Mouse (Mus musculus): Measurements from ENCODE around the gene Relt. TPM values are rescaled to one million over a fixed set of nuclear protein-coding genes. Genes with fewer than 3 reads are reported as not detected.
A peak's percentile ranks its signal among the peaks of the same experiment; 100 is the strongest.

The Relt gene
- polyA plus RNA-seq, 1 experiment from 2014 or later, result 2.6 TPM

DNA sequence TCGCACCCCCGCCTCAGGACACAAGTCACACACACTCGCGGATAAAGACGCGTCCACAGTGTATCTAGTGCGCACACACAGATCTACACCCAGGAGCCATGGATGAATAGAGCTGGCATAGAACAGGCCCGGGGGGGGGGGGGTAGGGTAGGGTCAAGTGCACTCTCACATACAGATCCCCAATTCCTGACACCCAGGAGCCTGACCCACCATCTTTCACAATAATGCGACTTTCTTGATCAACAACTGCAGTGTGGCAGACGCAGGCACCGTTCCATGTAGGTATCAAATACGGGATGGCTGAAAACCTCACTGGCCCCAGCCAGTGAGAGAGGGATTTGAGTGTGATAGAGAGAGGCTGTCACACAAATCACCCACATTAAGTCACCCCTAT is 31.6 kb upstream of the Relt start:
- no peaks in the 10 kb centered on the region for H3K9me3 ChIP-seq
- H3K4me1 ChIP-seq (replicated peaks), result peaks cover 21% of the 10 kb centered on the region
- H3K27ac ChIP-seq, result no peak overlapping the region
- peak overlapping the region; percentile 95 for H3K4me2 ChIP-seq (replicated peaks)
- H3K36me3 ChIP-seq, result peaks cover 4% of the 10 kb centered on the region; the same call in 1 of the 2 replicates
- no peaks in the 10 kb centered on the region for H3K27me3 ChIP-seq (replicated peaks)
- 12% methylated on average over 12 of the region's 12 CpGs for WGBS
- H3K4me3 ChIP-seq (replicated peaks), result peak overlapping the region; percentile 51
- H3K9ac ChIP-seq, result peak overlapping the region; percentile 61
- ATAC-seq, result peak; percentile 26

DNA sequence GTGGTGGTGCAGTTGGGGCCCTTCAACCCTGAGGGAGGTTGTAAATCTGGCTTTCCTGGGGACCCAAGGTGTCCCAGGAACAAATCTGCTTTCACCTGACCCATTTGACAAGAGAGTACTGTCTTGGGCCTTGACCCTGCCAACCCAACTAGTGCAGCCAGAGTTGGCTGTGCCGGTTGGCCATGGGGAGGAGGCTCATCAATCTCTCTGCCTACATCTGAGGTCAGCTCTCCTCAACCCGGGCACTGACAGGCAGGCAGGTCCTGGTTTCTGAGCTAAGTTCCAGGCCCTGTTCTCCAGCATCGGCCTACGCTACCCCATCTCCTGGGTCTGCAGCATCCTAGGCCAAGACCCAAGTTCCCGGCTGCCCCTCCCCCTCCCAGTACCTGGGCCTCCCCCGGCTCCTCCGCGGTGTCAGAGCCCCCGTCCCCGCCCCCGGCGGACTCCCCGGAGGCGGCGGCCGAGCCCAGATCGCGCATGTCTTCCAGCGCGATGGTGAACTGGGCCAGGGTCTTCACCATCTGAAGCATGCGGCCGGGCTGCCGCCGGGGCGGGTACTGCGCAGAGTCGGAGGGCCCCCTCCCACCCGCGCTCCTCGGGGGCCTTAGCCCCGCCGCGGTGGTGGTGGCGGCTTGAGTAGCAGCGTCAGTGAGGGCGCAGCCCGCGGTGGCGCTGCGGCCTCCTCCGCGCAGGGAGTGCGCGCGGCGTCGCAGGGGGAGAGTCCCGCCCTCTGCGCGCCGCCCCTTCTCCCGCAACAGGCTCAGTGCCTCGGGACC is 31.0 kb upstream of the Relt start:
- Histone ChIP-seq H3K4me1 (replicated peaks) (peaks cover 21% of the 10 kb centered on the region), H3K9ac (peak overlapping the region; percentile 61), H3K9me3 (no peaks in the 10 kb centered on the region), H3K27ac (no peak overlapping the region), H3K27me3 (replicated peaks) (no peaks in the 10 kb centered on the region), H3K4me2 (replicated peaks) (peak overlapping the region; percentile 95), H3K4me3 (replicated peaks) (peak overlapping the region; percentile 51), H3K36me3 (peaks cover 9% of the 10 kb centered on the region; the same call in 1 of the 2 replicates)
- peak; percentile 62 for ATAC-seq
- WGBS, result 5% methylated on average over 42 of the region's 53 CpGs

DNA sequence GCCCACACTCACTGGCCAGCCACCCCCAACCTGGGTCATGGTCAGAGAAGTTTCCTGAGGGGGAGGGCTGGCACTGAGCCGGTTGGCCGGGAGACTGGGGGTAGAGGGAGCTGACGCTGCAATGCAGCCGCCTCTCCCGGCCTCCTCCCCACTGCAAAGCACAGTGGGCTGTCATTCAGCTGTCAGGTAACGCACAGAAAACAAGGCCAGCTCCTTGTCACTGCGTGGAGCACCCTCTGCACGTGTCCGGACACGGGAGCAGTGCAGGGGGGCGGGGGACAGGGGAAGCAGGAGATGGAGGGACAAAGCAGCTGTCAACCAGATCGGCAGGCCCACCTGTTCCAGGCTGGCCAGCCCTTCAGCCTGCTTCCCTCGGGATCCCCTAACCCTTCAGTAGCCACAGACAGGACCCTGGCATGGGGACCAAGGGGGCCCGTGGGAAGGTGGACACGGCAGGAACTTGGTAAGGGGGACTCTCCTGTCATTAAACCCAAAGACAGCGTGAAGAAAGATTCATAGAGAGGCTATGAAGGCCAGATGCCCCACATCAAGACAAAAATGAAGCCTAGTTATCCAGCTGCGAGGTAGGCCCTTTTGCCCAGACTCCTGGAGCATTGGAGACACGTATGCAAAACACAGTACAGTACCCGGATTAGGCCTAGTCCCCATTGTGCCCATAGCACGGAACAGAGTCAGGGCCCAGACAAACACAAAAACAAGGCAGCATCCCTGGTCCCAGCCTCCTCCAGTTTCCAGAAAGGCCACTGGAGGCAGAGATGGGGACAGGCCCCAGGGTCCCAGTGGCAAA is 30.2 kb upstream of the Relt start:
- Histone ChIP-seq H3K36me3 (peaks cover 9% of the 10 kb centered on the region; the same call in 1 of the 2 replicates), H3K27me3 (replicated peaks) (no peaks in the 10 kb centered on the region), H3K4me3 (replicated peaks) (no peak overlapping the region), H3K4me1 (replicated peaks) (peaks cover 21% of the 10 kb centered on the region), H3K9ac (peak overlapping the region; percentile 10; the same call in 1 of the 2 replicates), H3K9me3 (no peaks in the 10 kb centered on the region), H3K27ac (no peak overlapping the region), H3K4me2 (replicated peaks) (peak overlapping the region; percentile 95)
- 70% methylated on average over 20 of the region's 20 CpGs for WGBS
- ATAC-seq, result no peak

DNA sequence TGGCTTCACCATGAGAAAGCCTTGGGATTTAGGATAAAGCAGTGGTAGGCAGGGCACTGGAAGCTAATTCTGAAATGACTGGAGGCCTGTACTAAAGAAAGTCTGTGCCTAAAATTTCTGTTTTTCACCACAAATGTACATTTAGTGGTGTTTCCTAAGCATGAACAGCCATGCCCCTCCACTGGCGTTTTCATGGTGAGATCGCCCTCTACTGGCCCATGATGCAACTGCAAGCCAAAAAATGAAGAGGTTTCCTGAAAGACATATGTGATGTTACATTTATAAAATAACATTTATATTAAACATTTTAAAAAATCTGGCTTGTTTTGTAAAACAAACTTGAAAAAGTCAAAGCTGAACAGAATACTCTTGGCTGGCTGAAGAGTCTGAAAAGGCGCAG is 23.3 kb upstream of the Relt start:
- H3K27ac ChIP-seq, result no peak overlapping the region
- no peak overlapping the region for H3K4me3 ChIP-seq (replicated peaks)
- no peak for ATAC-seq
- no peak overlapping the region for H3K4me2 ChIP-seq (replicated peaks)
- WGBS, result 23% methylated on average over 3 of the region's 3 CpGs
- H3K9ac ChIP-seq, result no peak overlapping the region
- no peaks in the 10 kb centered on the region for H3K9me3 ChIP-seq
- H3K36me3 ChIP-seq, result peaks cover 32% of the 10 kb centered on the region
- H3K4me1 ChIP-seq (replicated peaks), result no peaks in the 10 kb centered on the region
- H3K27me3 ChIP-seq (replicated peaks), result no peaks in the 10 kb centered on the region

DNA sequence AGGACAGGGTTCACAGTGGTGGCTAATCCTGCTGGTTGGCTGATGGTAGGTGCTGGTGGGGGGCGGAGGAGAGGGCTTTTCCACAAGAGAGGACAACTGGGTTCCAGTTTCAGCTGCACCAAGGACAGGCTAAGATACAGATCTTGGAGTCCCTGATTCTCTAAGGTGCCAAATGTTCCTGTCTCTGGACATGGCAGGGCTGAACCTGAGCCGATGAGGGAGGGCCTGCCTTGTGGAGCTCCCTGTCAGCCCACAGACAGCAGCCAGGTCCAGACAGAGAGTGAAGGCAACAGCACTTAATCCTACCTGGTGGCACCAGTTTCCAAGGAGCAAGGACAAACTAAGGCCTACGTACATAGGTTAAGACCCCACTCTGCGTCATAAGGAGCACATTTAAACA is 21.2 kb upstream of the Relt start:
- no peaks in the 10 kb centered on the region for H3K27me3 ChIP-seq (replicated peaks)
- no peaks in the 10 kb centered on the region for H3K9me3 ChIP-seq
- 91% methylated on average over 4 of the region's 4 CpGs for WGBS
- no peak overlapping the region for H3K27ac ChIP-seq
- ATAC-seq, result no peak
- H3K4me3 ChIP-seq (replicated peaks), result no peak overlapping the region
- no peak overlapping the region for H3K9ac ChIP-seq
- 0 out of 2 replicates have a peak, but pooled peaks cover 4% of the 10 kb centered on the region for H3K4me1 ChIP-seq (replicated peaks)
- peaks cover 35% of the 10 kb centered on the region for H3K36me3 ChIP-seq
- no peak overlapping the region for H3K4me2 ChIP-seq (replicated peaks)

DNA sequence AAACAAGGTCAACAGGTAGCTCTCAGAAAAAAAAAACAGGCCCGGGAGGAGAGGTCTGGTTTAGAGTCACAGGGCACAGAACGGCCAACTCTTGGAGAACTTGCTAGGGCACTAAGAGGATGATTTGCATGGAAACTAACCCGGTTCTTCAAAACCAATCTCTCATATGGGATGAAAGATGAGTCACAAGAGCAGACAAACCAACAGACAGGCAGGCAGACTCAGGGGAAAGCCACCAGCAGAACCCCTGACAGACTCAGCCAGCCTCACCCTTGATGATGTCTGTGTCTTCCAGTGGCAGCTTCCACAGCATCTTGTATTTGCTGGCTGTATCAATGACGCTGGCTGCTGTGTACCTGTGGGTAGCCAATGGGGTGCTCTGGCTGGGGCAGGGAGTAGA is 18.7 kb upstream of the Relt start:
- no peaks in the 10 kb centered on the region for H3K27me3 ChIP-seq (replicated peaks)
- H3K4me3 ChIP-seq (replicated peaks), result no peak overlapping the region
- WGBS, result 81% methylated on average over 4 of the region's 4 CpGs
- no peaks in the 10 kb centered on the region for H3K9me3 ChIP-seq
- H3K9ac ChIP-seq, result no peak overlapping the region
- ATAC-seq, result no peak
- H3K4me2 ChIP-seq (replicated peaks), result no peak overlapping the region
- peaks cover 54% of the 10 kb centered on the region for H3K36me3 ChIP-seq
- H3K27ac ChIP-seq, result no peak overlapping the region
- H3K4me1 ChIP-seq (replicated peaks), result 0 out of 2 replicates have a peak, but pooled peaks cover 4% of the 10 kb centered on the region

DNA sequence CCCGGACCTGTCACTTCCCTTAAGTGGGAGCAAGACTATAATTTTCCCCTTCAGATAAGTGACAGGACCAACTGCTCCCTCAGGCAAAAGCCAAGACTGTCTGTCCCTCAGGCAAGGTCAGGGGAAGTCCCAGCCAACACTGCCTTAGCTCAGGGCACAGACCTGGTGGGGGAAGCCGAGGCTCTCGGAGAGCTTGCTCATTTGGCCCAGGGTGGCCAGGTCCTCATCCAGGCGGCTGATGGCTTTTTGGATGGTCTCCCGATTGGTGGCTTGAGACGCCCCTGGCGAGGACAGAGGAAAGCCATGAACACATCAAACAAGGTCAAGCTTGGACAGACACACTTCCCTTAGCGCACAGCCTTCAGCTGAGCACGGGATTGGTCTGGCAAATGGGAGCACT is 18.3 kb upstream of the Relt start:
- H3K4me2 ChIP-seq (replicated peaks), result no peak overlapping the region
- no peak overlapping the region for H3K9ac ChIP-seq
- no peak overlapping the region for H3K4me3 ChIP-seq (replicated peaks)
- H3K27me3 ChIP-seq (replicated peaks), result no peaks in the 10 kb centered on the region
- no peak overlapping the region for H3K27ac ChIP-seq
- 87% methylated on average over 9 of the region's 9 CpGs for WGBS
- H3K36me3 ChIP-seq, result peaks cover 59% of the 10 kb centered on the region
- no peak for ATAC-seq
- H3K4me1 ChIP-seq (replicated peaks), result 0 out of 2 replicates have a peak, but pooled peaks cover 4% of the 10 kb centered on the region
- H3K9me3 ChIP-seq, result no peaks in the 10 kb centered on the region

DNA sequence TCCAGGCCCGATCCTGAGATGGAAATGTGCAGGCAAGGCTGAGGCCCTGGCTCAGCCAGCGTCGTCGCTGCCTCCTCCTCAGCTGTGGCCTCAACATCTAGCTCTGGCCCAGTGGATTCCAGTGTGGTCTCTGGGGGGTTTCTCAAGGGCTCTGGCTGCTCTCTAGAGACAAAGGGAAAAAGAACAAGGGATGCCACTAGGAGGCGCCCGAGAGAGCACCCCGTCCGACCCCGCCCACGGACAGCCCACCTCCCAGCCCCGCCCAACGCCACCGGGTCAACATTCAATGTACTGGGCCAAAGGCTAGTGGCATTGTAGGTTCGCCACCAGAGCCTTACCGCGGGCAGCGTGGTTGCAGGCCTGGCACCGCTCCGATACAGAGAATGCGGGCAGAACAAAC is 16.3 kb upstream of the Relt start:
- Histone ChIP-seq H3K9ac (no peak overlapping the region), H3K4me3 (replicated peaks) (no peak overlapping the region), H3K4me2 (replicated peaks) (peak overlapping the region; percentile 41), H3K9me3 (no peaks in the 10 kb centered on the region), H3K4me1 (replicated peaks) (0 out of 2 replicates have a peak, but pooled peaks cover 4% of the 10 kb centered on the region), H3K36me3 (peaks cover 55% of the 10 kb centered on the region), H3K27ac (no peak overlapping the region), H3K27me3 (replicated peaks) (no peaks in the 10 kb centered on the region)
- 26% methylated on average over 20 of the region's 20 CpGs for WGBS
- ATAC-seq, result peak; percentile 48

DNA sequence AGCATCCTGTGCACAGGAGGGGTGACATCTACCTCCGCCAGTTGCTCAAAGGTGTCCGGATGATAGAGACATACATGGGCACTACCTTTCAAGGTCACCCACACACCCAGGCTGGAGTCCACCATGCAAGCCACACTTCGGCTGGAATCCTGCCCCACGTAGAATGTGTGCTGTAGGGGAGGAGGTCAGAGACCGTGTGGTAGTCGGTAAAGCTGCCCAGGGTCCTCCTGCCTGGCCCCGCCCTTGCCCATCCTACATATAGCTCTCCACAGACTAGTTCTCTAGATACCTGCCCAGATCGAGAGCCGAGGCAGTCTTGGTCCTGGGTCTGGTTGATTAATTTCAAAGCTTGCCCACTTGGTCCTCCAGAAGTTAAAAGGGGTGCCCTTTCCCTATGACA is 13.5 kb upstream of the Relt start:
- Histone ChIP-seq H3K9ac (no peak overlapping the region), H3K27me3 (replicated peaks) (no peaks in the 10 kb centered on the region), H3K27ac (no peak overlapping the region), H3K36me3 (peaks cover 53% of the 10 kb centered on the region), H3K4me2 (replicated peaks) (no peak overlapping the region), H3K4me3 (replicated peaks) (no peak overlapping the region), H3K4me1 (replicated peaks) (0 out of 2 replicates have a peak, but pooled peaks cover 4% of the 10 kb centered on the region), H3K9me3 (no peaks in the 10 kb centered on the region)
- ATAC-seq, result no peak
- WGBS, result 83% methylated on average over 9 of the region's 9 CpGs

DNA sequence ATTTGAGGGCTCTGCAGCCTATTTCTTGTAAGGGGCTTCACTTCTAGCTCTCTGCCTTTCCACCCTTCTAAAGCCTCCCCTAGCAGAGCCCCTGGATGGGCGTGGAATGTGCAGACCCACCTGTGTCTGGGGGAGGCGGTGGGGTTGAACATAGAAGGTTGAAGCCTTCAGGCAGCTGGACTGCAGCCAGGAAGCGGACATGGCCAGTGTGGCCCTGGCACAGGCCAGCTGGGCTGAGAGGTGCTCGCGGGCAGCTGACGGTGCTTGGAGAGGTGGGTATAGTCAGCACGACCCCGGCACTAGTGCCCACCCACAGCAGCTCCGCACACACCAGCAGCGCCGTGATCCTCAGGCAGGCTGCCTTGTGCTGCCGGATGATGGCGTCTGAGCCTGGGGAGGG is 13.0 kb upstream of the Relt start:
- Histone ChIP-seq H3K36me3 (peaks cover 49% of the 10 kb centered on the region), H3K4me3 (replicated peaks) (no peak overlapping the region), H3K27ac (no peak overlapping the region), H3K9me3 (no peaks in the 10 kb centered on the region), H3K4me1 (replicated peaks) (0 out of 2 replicates have a peak, but pooled peaks cover 4% of the 10 kb centered on the region), H3K27me3 (replicated peaks) (no peaks in the 10 kb centered on the region), H3K4me2 (replicated peaks) (no peak overlapping the region), H3K9ac (no peak overlapping the region)
- no peak for ATAC-seq
- WGBS, result 88% methylated on average over 13 of the region's 13 CpGs

DNA sequence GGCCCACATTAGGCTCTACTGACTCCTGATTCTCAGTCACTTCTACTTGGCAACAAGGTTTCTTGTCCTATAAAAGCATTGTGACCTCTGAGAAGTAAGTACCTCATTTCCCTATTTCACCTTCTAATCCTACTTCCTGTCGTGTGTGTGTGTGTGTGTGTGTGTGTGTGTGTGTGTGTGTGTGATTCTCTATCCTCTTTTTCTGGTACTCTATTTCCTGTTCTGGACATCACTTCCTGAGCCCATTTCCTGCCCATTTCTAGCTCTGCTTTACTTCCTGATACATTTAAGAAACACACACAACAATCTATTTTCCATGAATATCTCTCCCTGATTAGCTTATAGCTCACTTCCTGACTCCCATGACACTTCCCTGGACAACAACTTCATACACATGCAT is 12.6 kb upstream of the Relt start:
- ATAC-seq, result no peak

DNA sequence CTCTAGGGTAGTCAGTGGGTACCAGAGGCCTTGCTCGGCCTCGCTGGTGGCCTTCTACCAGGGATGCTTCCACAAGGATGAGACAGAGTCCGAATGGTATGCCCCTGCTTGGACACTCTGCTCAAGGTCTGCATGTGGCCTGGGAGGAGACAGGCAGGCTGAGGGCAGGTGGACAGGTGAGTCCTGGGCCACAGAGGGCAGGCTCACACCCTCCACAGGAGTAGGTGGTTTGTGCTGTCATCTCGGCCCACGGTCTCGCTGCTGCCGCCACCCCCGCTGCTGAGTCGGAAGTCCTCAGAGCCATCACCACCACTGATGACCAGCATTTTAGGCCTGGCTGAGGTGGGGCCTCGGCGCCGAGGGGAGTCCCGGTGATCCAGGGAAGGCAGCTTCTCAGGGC is 10.0 kb upstream of the Relt start:
- Histone ChIP-seq H3K4me3 (replicated peaks) (no peak overlapping the region), H3K27ac (no peak overlapping the region), H3K4me2 (replicated peaks) (no peak overlapping the region), H3K27me3 (replicated peaks) (no peaks in the 10 kb centered on the region), H3K4me1 (replicated peaks) (no peaks in the 10 kb centered on the region), H3K9ac (no peak overlapping the region), H3K36me3 (peaks cover 28% of the 10 kb centered on the region), H3K9me3 (no peaks in the 10 kb centered on the region)
- no peak for ATAC-seq
- 93% methylated on average over 13 of the region's 13 CpGs for WGBS

More for the DNA sequence above, 12.6 kb upstream of the Relt start:
- Histone ChIP-seq H3K36me3 (peaks cover 45% of the 10 kb centered on the region), H3K4me1 (replicated peaks) (0 out of 2 replicates have a peak, but pooled peaks cover 4% of the 10 kb centered on the region), H3K9me3 (no peaks in the 10 kb centered on the region), H3K27ac (no peak overlapping the region), H3K9ac (no peak overlapping the region), H3K4me2 (replicated peaks) (no peak overlapping the region), H3K4me3 (replicated peaks) (no peak overlapping the region), H3K27me3 (replicated peaks) (no peaks in the 10 kb centered on the region)
- WGBS, result 73% methylated on average over 1 of the region's 1 CpGs
